Mouse (Mus musculus) G1E (cell line): ENCODE results near the gene Hmgb2. TPM values are rescaled to one million over a fixed set of nuclear protein-coding genes. Genes with fewer than 3 reads are reported as not detected.
A peak's percentile ranks its signal among the peaks of the same experiment; 100 is the strongest.

Experiments
- ATAC-seq: 2 replicates; pipeline ENCODE4 v1.8.0; 2016; ENCODE audit warnings: mild to moderate bottlenecking; ENCODE audit not compliant: insufficient number of reproducible peaks, poor library complexity, low FRiP score, severe bottlenecking; ENCODE audit errors: extremely low read depth
- DNase-seq: peaks from one replicate; pipeline ENCODE4 v3.0.0; 2012; ENCODE audit warnings: low spot score
- H3K27me3 ChIP-seq: 2 replicates; pipeline ENCODE4 v1.6.1; 2012; ENCODE audit warnings: mild to moderate bottlenecking, low read length, inconsistent platforms; ENCODE audit not compliant: insufficient read depth
- H3K36me3 ChIP-seq: replicated peaks from 2 replicates; pipeline ENCODE3; 2012; ENCODE audit warnings: mild to moderate bottlenecking, inconsistent platforms
- H3K4me1 ChIP-seq: 2 replicates; pipeline ENCODE4 v1.6.1; 2012; ENCODE audit warnings: low read depth, low read length, inconsistent platforms, mixed read lengths; ENCODE audit not compliant: insufficient read depth
- H3K4me3 ChIP-seq: 2 replicates; pipeline ENCODE4 v1.5.1; 2012; ENCODE audit warnings: low read depth, mild to moderate bottlenecking, inconsistent platforms, low read length, moderate library complexity, mixed read lengths
- H3K9me3 ChIP-seq: replicated peaks from 2 replicates; pipeline ENCODE4 v1.6.1; 2012; ENCODE audit warnings: inconsistent platforms
- CTCF ChIP-seq: IDR thresholded peaks from 2 replicates; pipeline ENCODE4 v1.5.1; 2012; ENCODE audit warnings: low read depth, low read length, inconsistent platforms, mixed read lengths
- GATA1 ChIP-seq: IDR thresholded peaks from 2 replicates; pipeline ENCODE4 v1.6.1; 2012; ENCODE audit warnings: borderline replicate concordance, low read length, inconsistent platforms, mixed read lengths
- GATA2 ChIP-seq: IDR thresholded peaks from 2 replicates; pipeline ENCODE4 v1.6.1; 2012; ENCODE audit warnings: low read depth, low read length, inconsistent platforms, borderline replicate concordance
- POLR2AphosphoS5 ChIP-seq: IDR thresholded peaks from 2 replicates; pipeline ENCODE4 v1.6.1; 2012; ENCODE audit warnings: low read depth, low read length, inconsistent platforms; ENCODE audit not compliant: insufficient replicate concordance
- TAL1 ChIP-seq: conservative IDR thresholded peaks from 2 replicates; pipeline ENCODE4 v1.6.1; 2012; ENCODE audit warnings: low read depth, low read length, inconsistent platforms, mixed read lengths
- polyA plus RNA-seq: library from polyadenylated mRNA; stranded (reverse); fragments of >175 nt; gene quantifications from 2 replicates; pipeline ENCODE4 v1.2.3, GENCODE M21; 2012
- total RNA-seq, 2 experiments: library from RNA; stranded (forward) in 1 of 2; stranded (reverse) in 1 of 2; fragments of 200-1000 nt in 1 of 2; fragments of >200 nt in 1 of 2; fragmentation: Nextera tagmentation in 1 of 2; gene quantifications; 2 replicates each; pipeline ENCODE4 v1.2.3; 2014 to 2017

Gene Hmgb2
- total and polyA plus RNA-seq, 3 experiments, result 132 to 610 (median 208) TPM

DNA sequence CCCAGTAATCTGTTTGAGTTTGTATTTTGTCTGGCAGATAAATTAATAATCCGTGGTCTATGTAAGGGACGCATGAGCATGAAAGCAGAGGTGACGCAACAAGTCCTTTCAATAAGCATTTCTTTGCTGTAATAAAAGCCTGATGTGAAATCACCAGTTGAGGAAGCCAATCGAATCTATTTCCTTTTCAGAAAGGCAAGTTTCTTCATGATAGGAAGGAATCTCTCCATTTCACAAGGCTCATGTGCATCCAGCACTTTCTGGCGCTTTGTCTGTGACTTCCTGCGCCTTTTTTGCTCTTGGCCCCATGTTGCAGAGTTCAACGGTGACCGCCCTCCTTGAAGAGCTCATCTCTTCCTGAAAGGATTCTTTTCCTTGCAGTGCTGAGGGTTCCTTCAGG, 32.0 kb upstream of the Hmgb2 start:
- Histone ChIP-seq H3K36me3 (peaks cover 22% of the 10 kb centered on the region), H3K4me3 (no peak overlapping the region), H3K9me3 (no peaks in the 10 kb centered on the region), H3K4me1 (no peaks in the 10 kb centered on the region), H3K27me3 (peaks cover 3% of the 10 kb centered on the region)
- TF ChIP-seq POLR2AphosphoS5 (no peak), CTCF (no peak), TAL1 (no peak)
- ATAC-seq (no peak), DNase-seq (no peak)

DNA sequence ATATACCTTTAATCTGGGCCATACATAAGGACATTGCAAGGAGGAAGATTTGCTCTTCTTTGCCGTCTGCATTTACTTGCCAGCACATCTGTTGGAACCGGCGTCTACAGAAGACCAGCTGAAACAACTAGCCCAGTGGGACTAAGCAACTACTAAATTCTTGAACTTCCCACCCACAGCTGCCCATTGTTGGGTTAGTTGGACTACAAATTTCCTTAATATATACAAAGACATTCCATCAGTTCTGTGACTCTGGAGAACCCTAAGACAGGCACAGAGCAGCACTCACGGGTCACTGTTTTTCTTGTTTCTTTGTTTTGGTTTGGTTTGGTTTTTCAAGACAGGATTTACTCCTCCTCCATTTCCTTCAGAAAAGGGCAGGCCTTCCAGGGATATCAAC, 31.1 kb upstream of the Hmgb2 start:
- TF ChIP-seq GATA1 (no peak), CTCF (no peak), POLR2AphosphoS5 (no peak), GATA2 (no peak), TAL1 (no peak)
- Histone ChIP-seq H3K36me3 (peaks cover 26% of the 10 kb centered on the region), H3K4me3 (no peak overlapping the region), H3K4me1 (peaks cover 4% of the 10 kb centered on the region), H3K9me3 (no peaks in the 10 kb centered on the region), H3K27me3 (peaks cover 3% of the 10 kb centered on the region)
- no peak for DNase-seq
- no peak for ATAC-seq

GRCm38 (mm10) chr8:57486491-57487440, 24.9 kb upstream of the Hmgb2 start:
- Histone ChIP-seq H3K36me3 (peaks cover 27% of the 10 kb centered on the region), H3K4me1 (peaks cover 22% of the 10 kb centered on the region), H3K9me3 (no peaks in the 10 kb centered on the region), H3K4me3 (peak overlapping the region; percentile 95), H3K27me3 (no peaks in the 10 kb centered on the region)
- ATAC-seq (no peak), DNase-seq (peak; percentile 33)
- TF ChIP-seq GATA2 (no peak), TAL1 (no peak), GATA1 (no peak), CTCF (no peak), POLR2AphosphoS5 (no peak)

- peaks cover 25% of the 10 kb centered on the region for H3K36me3 ChIP-seq
- peak; percentile 84 for DNase-seq
- H3K4me3 ChIP-seq, result peak within 1 kb of the TSS; percentile 95
- H3K9me3 ChIP-seq, result no peaks in the 10 kb centered on the region
- no peak for TF ChIP-seq GATA1
- TF ChIP-seq TAL1, result no peak
- no peak for TF ChIP-seq GATA2
- TF ChIP-seq CTCF, result no peak
- TF ChIP-seq POLR2AphosphoS5, result no peak
- H3K27me3 ChIP-seq, result no peaks in the 10 kb centered on the region
- peaks cover 25% of the 10 kb centered on the region for H3K4me1 ChIP-seq
- peak; percentile 96 for ATAC-seq
Observed at GRCm38 (mm10) chr8:57487441-57488155, 24.1 kb upstream of the Hmgb2 start, which contains the start of gene Sap30. TSS of gene Sap30 (minus strand) at chr8:57487860.

- no peak for TF ChIP-seq CTCF
- no peak for TF ChIP-seq GATA2
- no peak for TF ChIP-seq POLR2AphosphoS5
- TF ChIP-seq GATA1, result no peak
- TF ChIP-seq TAL1, result no peak
- DNase-seq, result peak; percentile 56
- Histone ChIP-seq H3K9me3 (no peaks in the 10 kb centered on the region), H3K36me3 (peaks cover 26% of the 10 kb centered on the region), H3K27me3 (no peaks in the 10 kb centered on the region), H3K4me3 (peak overlapping the region; percentile 95), H3K4me1 (peaks cover 25% of the 10 kb centered on the region)
- peak; percentile 29; the same call in 1 of the 2 replicates for ATAC-seq
Observed at GRCm38 (mm10) chr8:57488312-57488765, 23.4 kb upstream of the Hmgb2 start.

- H3K9me3 ChIP-seq, result no peaks in the 10 kb centered on the region
- H3K27me3 ChIP-seq, result no peaks in the 10 kb centered on the region
- DNase-seq, result no peak
- no peak for TF ChIP-seq GATA2
- no peak for TF ChIP-seq TAL1
- no peak for TF ChIP-seq POLR2AphosphoS5
- no peak for TF ChIP-seq CTCF
- no peak for TF ChIP-seq GATA1
- ATAC-seq, result no peak
- peaks cover 30% of the 10 kb centered on the region for H3K36me3 ChIP-seq
- H3K4me3 ChIP-seq, result no peak overlapping the region
- H3K4me1 ChIP-seq, result peaks cover 25% of the 10 kb centered on the region
Observed at GRCm38 (mm10) chr8:57489366-57489765, 22.3 kb upstream of the Hmgb2 start.
